Mouse (Mus musculus) adipose tissue, adult 10 weeks (tissue): ENCODE results near the gene Klk1b22. TPM values are rescaled to one million over a fixed set of nuclear protein-coding genes. Genes with fewer than 3 reads are reported as not detected.

Experiments
- polyA plus RNA-seq: library from polyadenylated mRNA; stranded (reverse); fragments of 350-450 nt; fragmentation: Illumina TruSeq; extraction: RNeasy Lipid Tissue Mini Kit (QIAGEN cat#74804); gene quantifications from one replicate; pipeline ENCODE4 v1.2.3, GENCODE M21; 2014; ENCODE audit warnings: low read depth, low replicate concordance

Klk1b22 gene
- polyA plus RNA-seq = not detected

DNA sequence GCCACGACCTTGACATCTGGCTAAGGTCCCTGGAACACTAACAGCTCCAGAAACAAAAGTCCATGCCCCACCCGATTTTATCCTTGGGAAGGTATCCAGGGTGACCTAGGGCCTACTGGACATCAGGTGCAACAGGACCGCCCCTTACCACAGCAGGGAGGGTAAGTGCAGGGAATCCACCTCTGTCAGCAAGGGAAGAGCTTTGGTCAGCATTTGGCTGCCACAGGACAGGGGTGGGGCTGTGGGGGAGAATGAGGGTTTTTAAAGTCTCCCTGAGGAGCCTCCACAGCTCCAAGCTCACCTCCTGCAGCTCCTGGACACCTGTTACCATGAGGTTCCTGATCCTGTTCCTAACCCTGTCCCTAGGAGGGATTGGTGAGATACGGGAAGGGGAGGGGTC is at the start of gene Klk1b22:
Gene Klk1b22, plus strand, starts transcription at position 301 of the 400 bp plus-strand sequence.

DNA sequence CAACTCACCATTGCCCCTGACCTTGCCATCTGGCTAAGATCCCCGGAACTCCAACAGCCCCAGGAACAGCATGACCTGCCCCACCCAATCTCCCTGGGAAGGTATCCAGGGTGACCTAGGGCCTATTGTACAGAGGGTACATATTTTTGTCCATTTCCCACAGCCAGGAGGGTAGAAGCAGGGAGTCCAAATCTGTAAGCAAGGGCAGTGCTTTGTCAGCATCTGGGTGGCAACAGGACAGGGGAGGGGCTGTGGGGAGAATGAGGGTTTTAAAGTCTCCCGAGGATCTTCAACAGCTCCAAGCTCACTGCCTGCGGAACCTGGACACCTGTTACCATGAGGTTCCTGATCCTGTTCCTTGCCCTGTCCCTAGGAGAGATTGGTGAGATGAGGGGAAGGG is 10.4 kb upstream of the Klk1b22 start, which contains the start of gene Klk1b21:
Gene Klk1b21, plus strand, starts transcription at position 301 of the 400 bp plus-strand sequence.

DNA sequence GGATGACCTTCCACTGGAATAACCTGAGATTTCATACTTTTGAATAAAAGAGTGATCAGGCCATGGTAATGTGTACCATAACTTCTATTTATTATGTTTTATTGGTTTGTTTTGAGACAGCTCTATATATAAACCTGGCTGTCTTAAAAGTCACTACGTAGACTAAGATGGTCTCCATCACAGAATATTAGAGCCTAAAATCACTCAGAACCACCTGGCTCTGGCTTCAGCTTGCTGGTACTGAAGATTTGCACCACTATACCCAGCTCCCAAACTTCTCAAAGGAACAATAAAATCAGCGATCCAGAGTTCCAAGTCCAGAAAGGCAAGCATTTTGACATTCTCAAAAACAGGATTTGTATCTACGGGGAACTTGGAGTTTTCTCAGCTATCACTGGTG is 24.0 kb downstream of the Klk1b22 start, which contains the start of gene Klk1b16:
Gene Klk1b16, plus strand, starts transcription at position 301 of the 400 bp plus-strand sequence.

Other genes starting within 250 kb of the Klk1b22 start
- gene Klk4, start 231.5 kb upstream of the Klk1b22 start, polyA plus RNA-seq = not detected
- not detected for gene Klk15, start 178.9 kb upstream of the Klk1b22 start, polyA plus RNA-seq
- gene Klk1b8, start 162.0 kb upstream of the Klk1b22 start, polyA plus RNA-seq = 2.2 TPM
- gene Klk1b1, start 145.9 kb upstream of the Klk1b22 start, polyA plus RNA-seq = not detected
- gene Klk1b9, start 136.6 kb upstream of the Klk1b22 start, polyA plus RNA-seq = 0.52 TPM
- not detected for gene Klk1b11, start 116.8 kb upstream of the Klk1b22 start, polyA plus RNA-seq
- gene Klk1b26, start 100.5 kb upstream of the Klk1b22 start, polyA plus RNA-seq = 0.52 TPM
- gene Klk1b27, start 60.4 kb upstream of the Klk1b22 start, polyA plus RNA-seq = 0.38 TPM
- 0.38 TPM for gene Klk1b21, start 10.3 kb upstream of the Klk1b22 start, polyA plus RNA-seq
- gene Klk1b16, start 24.1 kb downstream of the Klk1b22 start, polyA plus RNA-seq = not detected
- gene Klk1b24, start 75.6 kb downstream of the Klk1b22 start, polyA plus RNA-seq = not detected
- gene Klk1b3, start 85.5 kb downstream of the Klk1b22 start, polyA plus RNA-seq = 0.38 TPM
- gene Klk1b4, start 94.8 kb downstream of the Klk1b22 start, polyA plus RNA-seq = not detected
- 2.5 TPM for gene Klk1b5, start 103.3 kb downstream of the Klk1b22 start, polyA plus RNA-seq
- gene Klk1, start 112.7 kb downstream of the Klk1b22 start, polyA plus RNA-seq = 1.2 TPM
- 0.81 TPM for gene Gm36864, start 123.5 kb downstream of the Klk1b22 start, polyA plus RNA-seq
- 10.2 TPM for gene 1700028J19Rik, start 134.0 kb downstream of the Klk1b22 start, polyA plus RNA-seq
- gene 2410002F23Rik, start 134.0 kb downstream of the Klk1b22 start, polyA plus RNA-seq = 71.2 TPM
- gene Acp4, start 144.7 kb downstream of the Klk1b22 start, polyA plus RNA-seq = 0.31 TPM
- 37.4 TPM for gene Gm15517, start 148.8 kb downstream of the Klk1b22 start, polyA plus RNA-seq
- gene Clec11a, start 194.2 kb downstream of the Klk1b22 start, polyA plus RNA-seq = 7.8 TPM
- gene Shank1, start 197.6 kb downstream of the Klk1b22 start, polyA plus RNA-seq = 0.61 TPM